Mouse (Mus musculus) ES-E14 (cell line): ENCODE data around the gene Abcf3. TPM values are rescaled to one million over a fixed set of nuclear protein-coding genes. Genes with fewer than 3 reads are reported as not detected.

Experiments used
- DNase-seq: peaks from one replicate; pipeline ENCODE4 v3.0.0-alpha.2; 2013; ENCODE audit warnings: low read depth, low spot score
- H3K27ac ChIP-seq: 2 replicates; pipeline ENCODE4 v1.5.1; 2012; ENCODE audit warnings: low read depth, mild to moderate bottlenecking, low read length, moderate library complexity, mixed read lengths; ENCODE audit not compliant: poor library complexity, insufficient read depth, severe bottlenecking
- H3K36me3 ChIP-seq: 2 replicates; pipeline ENCODE4 v1.6.1; 2012; ENCODE audit warnings: mild to moderate bottlenecking, low read length, moderate library complexity, mixed read lengths; ENCODE audit not compliant: control insufficient read depth, poor library complexity, insufficient read depth, severe bottlenecking
- H3K4me1 ChIP-seq, 2 experiments: fragments of 150-350 bp in 1 of 2; sonication (generic) in 1 of 2; 2 replicates each; pipeline ENCODE4 v1.6.1; 2012; ENCODE audit warnings: low read length in 2 of 2, mild to moderate bottlenecking in 1 of 2, mixed read lengths in 1 of 2; ENCODE audit not compliant: control insufficient read depth in 2 of 2, insufficient read depth in 2 of 2, poor library complexity in 1 of 2
- H3K4me3 ChIP-seq, 2 experiments: fragments of 150-350 bp in 1 of 2; sonication (generic) in 1 of 2; 2 replicates each; pipeline ENCODE4 v1.5.1; 2012; ENCODE audit warnings: low read length in 2 of 2, low read depth in 1 of 2, mild to moderate bottlenecking in 1 of 2, mixed read lengths in 1 of 2; ENCODE audit not compliant: insufficient read depth in 1 of 2, poor library complexity in 1 of 2, severe bottlenecking in 1 of 2
- H3K9ac ChIP-seq: 2 replicates; pipeline ENCODE4 v1.6.1; 2012; ENCODE audit warnings: low read depth, mild to moderate bottlenecking, low read length, mixed read lengths; ENCODE audit not compliant: poor library complexity, insufficient read depth, severe bottlenecking
- H3K9me3 ChIP-seq: fragments of 150-350 bp; sonication (generic); 2 replicates; pipeline ENCODE4 v1.6.1; 2012; ENCODE audit warnings: low read depth, mild to moderate bottlenecking, low read length; ENCODE audit not compliant: control insufficient read depth, insufficient read depth
- CHD2 ChIP-seq: IDR thresholded peaks from 2 replicates; pipeline ENCODE4 v1.6.1; 2014; ENCODE audit warnings: mild to moderate bottlenecking, low read depth, low read length, inconsistent platforms
- HCFC1 ChIP-seq: IDR thresholded peaks from 2 replicates; pipeline ENCODE4 v1.6.1; 2012; ENCODE audit warnings: low read length, inconsistent platforms, borderline replicate concordance; ENCODE audit not compliant: insufficient read depth
- MAFK ChIP-seq: IDR thresholded peaks from 2 replicates; pipeline ENCODE4 v1.6.1; 2014; ENCODE audit warnings: mild to moderate bottlenecking, low read depth, low read length, inconsistent platforms; ENCODE audit not compliant: insufficient read depth
- ZC3H11A ChIP-seq: IDR thresholded peaks from 2 replicates; pipeline ENCODE4 v1.6.1; 2012; ENCODE audit warnings: low read depth, mild to moderate bottlenecking, inconsistent platforms, low read length, borderline replicate concordance
- ZNF384 ChIP-seq: IDR thresholded peaks from 2 replicates; pipeline ENCODE4 v1.6.1; 2012; ENCODE audit warnings: low read depth, low read length, inconsistent platforms
- in situ Hi-C, 2 experiments: fragments of 600-800 bp; cut with MboI; formaldehyde crosslinking; loops; one replicate each; pipeline ENCODE4 v1.15.1; 2025; ENCODE audit warnings: low sequenced_read_pairs in 2 of 2, inconsistent platforms in 1 of 2; ENCODE audit not compliant: unreplicated experiment in 2 of 2
- total RNA-seq: library from RNA; depleted of rRNA; stranded (reverse); fragments of 300-350 nt; gene quantifications from 2 replicates; pipeline ENCODE4 v1.2.3, GENCODE M21; 2012

Gene Abcf3
- total RNA-seq, 1 experiment = 49.8 TPM

DNA sequence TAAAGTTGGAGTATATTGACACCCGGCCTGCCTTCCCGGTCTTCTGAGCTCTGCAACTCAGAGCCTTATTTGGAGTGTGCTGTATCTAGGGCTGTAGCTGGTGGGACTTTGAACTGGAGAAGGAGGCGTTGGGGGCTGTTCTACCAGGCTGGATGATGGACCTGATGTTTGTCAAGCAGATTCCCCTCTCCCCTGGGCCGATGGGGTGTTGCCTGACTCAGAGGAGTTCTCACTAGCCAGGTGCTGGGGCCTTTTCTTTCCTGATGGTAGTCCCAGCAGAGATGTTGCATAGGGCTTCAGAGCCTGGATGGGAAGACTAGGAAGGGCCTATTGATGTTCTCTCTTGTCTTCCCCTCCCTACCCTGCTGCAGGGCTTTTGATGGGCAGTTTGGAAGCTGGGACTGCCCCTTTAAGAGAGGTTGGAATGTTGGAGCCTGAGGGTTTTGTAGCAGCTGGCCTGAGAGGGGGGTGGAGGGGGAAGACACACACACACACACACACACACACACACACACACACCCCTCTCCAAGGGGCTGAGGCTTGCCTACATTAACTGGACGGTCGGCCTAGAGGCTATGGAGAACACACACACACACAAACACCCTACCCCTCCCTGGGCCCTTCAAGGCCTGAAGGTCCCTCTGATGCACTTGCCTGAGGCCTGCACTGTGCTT lies 30.5 kb upstream of the Abcf3 start:
- no peaks in the 10 kb centered on the region for H3K9me3 ChIP-seq
- H3K27ac ChIP-seq = 0 out of 2 replicates have a peak overlapping the region, but pooled peaks have one; percentile 0
- no peaks in the 10 kb centered on the region; the same call in 1 of the 2 replicates for H3K36me3 ChIP-seq
- H3K4me3 ChIP-seq = peak overlapping the region; percentile 86 to 91
- DNase-seq = no peak
- no peak for TF ChIP-seq CHD2
- TF ChIP-seq HCFC1 = no peak
- no peak for TF ChIP-seq ZNF384
- no peak for TF ChIP-seq ZC3H11A
- no peak for TF ChIP-seq MAFK
- in situ Hi-C loops = no loop called here
- H3K9ac ChIP-seq = peak overlapping the region; percentile 89; the same call in 1 of the 2 replicates
- peaks cover 0 to 2% of the 10 kb centered on the region in 2 experiments; a peak in 1 of 4 replicates for H3K4me1 ChIP-seq

DNA sequence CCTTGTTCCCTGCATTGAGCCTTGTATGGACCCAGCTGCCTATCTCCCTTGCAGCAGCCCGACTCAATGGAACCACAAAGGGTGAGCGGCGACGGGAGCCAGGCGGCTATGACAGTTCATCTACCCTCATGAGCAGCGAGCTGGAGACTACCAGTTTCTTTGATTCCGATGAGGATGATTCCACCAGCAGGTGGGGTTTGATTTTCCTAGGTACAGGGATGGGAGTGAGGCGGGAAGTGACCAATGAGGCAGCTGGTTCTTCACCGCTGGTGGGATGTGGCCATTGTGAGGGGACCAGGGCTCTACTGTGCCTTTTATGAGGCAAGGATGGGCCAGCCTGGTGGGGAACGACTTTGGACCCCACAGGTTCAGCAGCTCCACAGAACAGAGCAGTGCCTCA lies 24.5 kb upstream of the Abcf3 start:
- H3K9me3 ChIP-seq = no peaks in the 10 kb centered on the region
- H3K9ac ChIP-seq = peak overlapping the region; percentile 23; the same call in 1 of the 2 replicates
- peaks cover 22% of the 10 kb centered on the region for H3K36me3 ChIP-seq
- TF ChIP-seq MAFK (no peak), ZNF384 (no peak), CHD2 (no peak), HCFC1 (no peak), ZC3H11A (no peak)
- peaks cover 0 to 5% of the 10 kb centered on the region in 2 experiments; a peak in 1 of 4 replicates for H3K4me1 ChIP-seq
- H3K27ac ChIP-seq = no peak overlapping the region
- H3K4me3 ChIP-seq = peak overlapping the region in 1 of 2 experiments; percentile 31; a peak in 1 of 4 replicates
- no peak for DNase-seq
- in situ Hi-C loops = no loop called here

DNA sequence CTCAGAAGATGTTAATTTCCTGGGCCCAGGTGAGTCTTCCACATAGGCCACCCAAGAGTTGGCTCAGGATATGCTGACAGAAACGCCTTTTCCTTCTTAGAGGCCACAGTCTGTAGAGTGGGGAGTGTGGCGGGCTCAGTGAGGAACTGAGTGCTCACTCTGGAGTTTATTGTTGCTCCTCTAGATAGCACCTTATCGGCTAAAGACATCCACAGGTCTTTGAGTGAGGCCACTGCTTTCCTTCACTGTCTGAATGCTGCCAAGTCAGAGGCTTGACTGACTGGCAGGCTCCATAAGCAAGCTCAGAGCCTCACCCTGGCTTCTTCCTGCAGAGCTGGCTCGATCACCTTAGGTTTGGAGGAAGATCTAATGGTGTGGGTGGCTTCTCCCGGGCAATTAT lies 19.6 kb upstream of the Abcf3 start:
- no peak overlapping the region for H3K9ac ChIP-seq
- peaks cover 28% of the 10 kb centered on the region for H3K36me3 ChIP-seq
- in situ Hi-C loops = no loop called here

GRCm38 (mm10) chr16:20529375-20529774 lies 19.0 kb upstream of the Abcf3 start:
- no peaks in the 10 kb centered on the region for H3K9me3 ChIP-seq
- TF ChIP-seq CHD2 = no peak
- no peak for TF ChIP-seq MAFK
- TF ChIP-seq ZC3H11A = no peak
- TF ChIP-seq HCFC1 = no peak
- no peak for TF ChIP-seq ZNF384
- in situ Hi-C loops = no loop called here
- peaks cover 0 to 4% of the 10 kb centered on the region in 2 experiments; a peak in 1 of 4 replicates for H3K4me1 ChIP-seq
- no peak overlapping the region for H3K4me3 ChIP-seq
- DNase-seq = no peak
- no peak overlapping the region for H3K27ac ChIP-seq
- no peak overlapping the region for H3K9ac ChIP-seq
- peaks cover 26% of the 10 kb centered on the region for H3K36me3 ChIP-seq

More for the DNA sequence above, 19.6 kb upstream of the Abcf3 start:
- H3K4me3 ChIP-seq = no peak overlapping the region
- peaks cover 0 to 4% of the 10 kb centered on the region in 2 experiments; a peak in 1 of 4 replicates for H3K4me1 ChIP-seq
- no peak overlapping the region for H3K27ac ChIP-seq
- DNase-seq = no peak
- TF ChIP-seq ZC3H11A (no peak), ZNF384 (no peak), MAFK (no peak), HCFC1 (no peak), CHD2 (no peak)
- H3K9me3 ChIP-seq = no peaks in the 10 kb centered on the region

DNA sequence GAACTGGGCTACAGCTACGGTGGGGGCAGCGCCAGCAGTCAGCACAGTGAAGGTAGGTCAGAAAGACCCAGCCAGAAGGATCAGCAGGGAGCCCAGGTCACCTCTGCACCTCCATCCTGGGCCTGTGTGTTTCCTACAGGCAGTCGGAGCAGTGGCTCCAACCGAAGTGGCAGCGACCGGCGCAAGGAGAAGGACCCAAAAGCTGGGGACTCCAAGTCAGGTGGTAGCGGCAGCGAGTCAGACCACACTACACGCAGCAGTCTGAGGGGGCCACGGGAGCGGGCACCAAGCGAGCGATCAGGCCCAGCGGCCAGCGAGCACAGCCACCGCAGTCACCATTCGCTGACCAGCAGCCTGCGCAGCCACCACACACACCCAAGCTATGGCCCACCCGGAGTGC lies 17.4 kb upstream of the Abcf3 start:
- no peak for DNase-seq
- in situ Hi-C loops = no loop called here
- H3K4me3 ChIP-seq = peak overlapping the region; percentile 32 to 50
- no peak for TF ChIP-seq MAFK
- no peak overlapping the region for H3K27ac ChIP-seq
- H3K4me1 ChIP-seq = peaks cover 0 to 4% of the 10 kb centered on the region in 2 experiments; a peak in 1 of 4 replicates
- H3K9me3 ChIP-seq = no peaks in the 10 kb centered on the region
- H3K9ac ChIP-seq = peak overlapping the region; percentile 45
- H3K36me3 ChIP-seq = peaks cover 18% of the 10 kb centered on the region
